Mouse (Mus musculus) erythroblast, embryonic 14.5 days (primary cell): Measurements from ENCODE around the gene Gprc5b.

Experiments used
- GATA1 ChIP-seq: IDR thresholded peaks from 2 replicates; pipeline ENCODE4 v1.6.1; 2012; ENCODE audit warnings: low read length, inconsistent platforms, mixed read lengths
- TAL1 ChIP-seq: IDR thresholded peaks from 3 replicates; pipeline ENCODE4 v1.6.1; 2012; ENCODE audit warnings: low read length, inconsistent platforms, mixed read lengths

DNA sequence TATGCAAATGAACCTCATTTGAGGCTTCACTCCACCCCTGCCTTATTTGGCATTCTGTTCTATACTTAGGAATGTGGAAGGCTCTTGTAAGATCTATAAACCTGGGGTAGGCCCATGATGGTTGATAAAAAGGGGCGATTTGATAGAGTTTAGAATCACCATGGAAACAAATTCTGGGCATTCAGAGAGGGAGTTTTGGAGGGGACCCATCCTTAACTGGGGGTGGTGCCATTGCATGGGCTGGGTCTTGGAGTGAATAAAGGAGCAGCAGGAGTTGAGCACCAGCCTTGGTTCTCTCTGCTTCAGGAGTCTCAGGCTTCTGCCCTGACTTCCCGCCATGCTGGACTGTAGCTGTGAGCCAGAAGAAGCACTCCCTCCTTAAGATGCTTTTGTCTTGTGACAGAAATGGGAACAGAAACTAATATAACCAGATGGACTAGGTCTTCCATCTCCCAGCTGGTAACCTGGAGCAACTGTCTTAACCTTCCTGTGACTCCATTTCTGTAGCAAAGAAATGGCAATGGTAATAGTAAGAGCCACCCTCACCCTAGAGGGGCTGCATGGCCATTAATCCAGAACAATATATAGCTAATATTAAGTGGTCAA lies 46.2 kb downstream of the Gprc5b start:
- TF ChIP-seq GATA1 (no peak), TAL1 (no peak)
